Mouse (Mus musculus) limb, embryonic 13.5 days (tissue): ENCODE data around the gene Ap5s1. TPM values are rescaled to one million over a fixed set of nuclear protein-coding genes. Genes with fewer than 3 reads are reported as not detected.

Experiments
- ATAC-seq: fragments of 200-750 bp; cut with Nextera tagmentation; 2 replicates; pipeline ENCODE4 v1.8.0; 2017; ENCODE audit warnings: low read depth, moderate number of reproducible peaks, moderate TSS enrichment; ENCODE audit not compliant: low FRiP score
- H3K27ac ChIP-seq: fragments of 300-500 bp; sonication (generic); 2 replicates; pipeline ENCODE4 v1.5.1; 2015; ENCODE audit warnings: inconsistent platforms, mild to moderate bottlenecking, moderate library complexity
- H3K27me3 ChIP-seq: fragments of 300-500 bp; sonication (generic); 2 replicates; pipeline ENCODE4 v1.6.1; 2015; ENCODE audit warnings: mild to moderate bottlenecking, inconsistent platforms
- H3K36me3 ChIP-seq: fragments of 300-500 bp; sonication (generic); 2 replicates; pipeline ENCODE4 v1.6.1; 2015; ENCODE audit warnings: inconsistent platforms, mild to moderate bottlenecking, moderate library complexity
- H3K4me1 ChIP-seq: fragments of 300-500 bp; sonication (generic); 2 replicates; pipeline ENCODE4 v1.6.1; 2015; ENCODE audit warnings: inconsistent platforms
- H3K4me2 ChIP-seq: fragments of 300-500 bp; sonication (generic); replicated peaks from 2 replicates; pipeline ENCODE4 v1.6.1; 2015; ENCODE audit warnings: inconsistent platforms, mild to moderate bottlenecking, moderate library complexity
- H3K4me3 ChIP-seq: fragments of 300-500 bp; sonication (generic); 2 replicates; pipeline ENCODE4 v1.5.1; 2015; ENCODE audit warnings: moderate library complexity, mild to moderate bottlenecking, inconsistent platforms
- H3K9ac ChIP-seq: fragments of 300-500 bp; sonication (generic); 2 replicates; pipeline ENCODE4 v1.6.1; 2015; ENCODE audit warnings: mild to moderate bottlenecking, inconsistent platforms
- H3K9me3 ChIP-seq: fragments of 300-500 bp; sonication (generic); 2 replicates; pipeline ENCODE4 v1.6.1; 2016; ENCODE audit warnings: inconsistent platforms
- WGBS: fragments of 180-500 bp; shearing (Covaris S2); methylation state at CpG from one replicate; pipeline ENCODE4 v1.1.7; 2015; 5-methylcytosine and 5-hydroxymethylcytosine counted together
- polyA plus RNA-seq: library from polyadenylated mRNA; unstranded; fragments of >200 nt; fragmentation: Nextera tagmentation; extraction: Ambion mirVana; gene quantifications from 2 replicates; pipeline ENCODE4 v1.2.1, GENCODE M21; 2015

The Ap5s1 gene
- polyA plus RNA-seq, 1 experiment from 2014 or later: 28.0 TPM

GRCm38 (mm10) chr2:131175286-131175944 is 31.5 kb upstream of the Ap5s1 start:
- Histone ChIP-seq H3K4me3 (no peak overlapping the region), H3K4me1 (peaks cover 63% of the 10 kb centered on the region), H3K27ac (no peak overlapping the region), H3K36me3 (peaks cover 24% of the 10 kb centered on the region), H3K4me2 (no peak overlapping the region), H3K9me3 (no peaks in the 10 kb centered on the region), H3K27me3 (peaks cover 39% of the 10 kb centered on the region), H3K9ac (no peak overlapping the region)
- ATAC-seq: no peak
- WGBS: 80% methylated on average over 3 of the region's 3 CpGs

GRCm38 (mm10) chr2:131175945-131176309 is 31.0 kb upstream of the Ap5s1 start:
- no peak for ATAC-seq
- no peak overlapping the region for H3K27ac ChIP-seq
- peaks cover 24% of the 10 kb centered on the region for H3K36me3 ChIP-seq
- H3K4me2 ChIP-seq: no peak overlapping the region
- no peak overlapping the region for H3K4me3 ChIP-seq
- WGBS: 82% methylated on average over 1 of the region's 1 CpGs
- peaks cover 34% of the 10 kb centered on the region for H3K27me3 ChIP-seq
- no peaks in the 10 kb centered on the region for H3K9me3 ChIP-seq
- no peak overlapping the region for H3K9ac ChIP-seq
- peaks cover 60% of the 10 kb centered on the region for H3K4me1 ChIP-seq

- Histone ChIP-seq H3K27me3 (peaks cover 28% of the 10 kb centered on the region), H3K4me2 (peak overlapping the region; percentile 99; the same call in 1 of the 2 replicates), H3K36me3 (peaks cover 24% of the 10 kb centered on the region), H3K4me1 (peaks cover 54% of the 10 kb centered on the region), H3K4me3 (no peak overlapping the region), H3K9ac (peak overlapping the region; percentile 5; the same call in 1 of the 2 replicates), H3K27ac (no peak overlapping the region), H3K9me3 (no peaks in the 10 kb centered on the region)
- 71% methylated on average over 5 of the region's 5 CpGs for WGBS
- no peak for ATAC-seq
Observed at GRCm38 (mm10) chr2:131176491-131176890, 30.4 kb upstream of the Ap5s1 start.

GRCm38 (mm10) chr2:131177932-131178331 is 28.9 kb upstream of the Ap5s1 start:
- ATAC-seq: no peak
- H3K9me3 ChIP-seq: no peaks in the 10 kb centered on the region
- H3K9ac ChIP-seq: peak overlapping the region; percentile 94
- peaks cover 24% of the 10 kb centered on the region for H3K36me3 ChIP-seq
- WGBS: 92% methylated on average over 9 of the region's 9 CpGs
- no peak overlapping the region for H3K27ac ChIP-seq
- peaks cover 47% of the 10 kb centered on the region for H3K4me1 ChIP-seq
- peak overlapping the region; percentile 88 for H3K4me3 ChIP-seq
- peaks cover 14% of the 10 kb centered on the region for H3K27me3 ChIP-seq
- H3K4me2 ChIP-seq: peak overlapping the region; percentile 99

GRCm38 (mm10) chr2:131178828-131179245 is 28.0 kb upstream of the Ap5s1 start:
- no peaks in the 10 kb centered on the region for H3K9me3 ChIP-seq
- peak overlapping the region; percentile 94 for H3K9ac ChIP-seq
- H3K4me2 ChIP-seq: peak overlapping the region; percentile 99
- H3K4me1 ChIP-seq: peaks cover 47% of the 10 kb centered on the region
- H3K36me3 ChIP-seq: peaks cover 24% of the 10 kb centered on the region
- peaks cover 5% of the 10 kb centered on the region for H3K27me3 ChIP-seq
- 36% methylated on average over 26 of the region's 26 CpGs for WGBS
- no peak overlapping the region for H3K27ac ChIP-seq
- peak overlapping the region; percentile 88 for H3K4me3 ChIP-seq
- peak; percentile 2; the same call in 1 of the 2 replicates for ATAC-seq

GRCm38 (mm10) chr2:131179246-131179886 is 27.5 kb upstream of the Ap5s1 start:
- Histone ChIP-seq H3K4me3 (peak overlapping the region; percentile 88), H3K36me3 (peaks cover 24% of the 10 kb centered on the region), H3K27me3 (no peaks in the 10 kb centered on the region), H3K4me2 (peak overlapping the region; percentile 99), H3K9me3 (no peaks in the 10 kb centered on the region), H3K9ac (peak overlapping the region; percentile 94), H3K4me1 (peaks cover 44% of the 10 kb centered on the region), H3K27ac (peak overlapping the region; percentile 85)
- ATAC-seq: peak; percentile 59
- WGBS: under 1% methylated on average over 67 of the region's 67 CpGs

GRCm38 (mm10) chr2:131179990-131180587 is 26.8 kb upstream of the Ap5s1 start, which contains the start of gene Cenpb:
TSS of gene Cenpb (minus strand) at chr2:131180067.
- H3K27ac ChIP-seq: peak within 1 kb of the TSS; percentile 85
- no peaks in the 10 kb centered on the region for H3K9me3 ChIP-seq
- no peaks in the 10 kb centered on the region for H3K27me3 ChIP-seq
- H3K9ac ChIP-seq: peak within 1 kb of the TSS; percentile 94
- peak within 1 kb of the TSS; percentile 99 for H3K4me2 ChIP-seq
- peaks cover 24% of the 10 kb centered on the region for H3K36me3 ChIP-seq
- peak; percentile 85 for ATAC-seq
- H3K4me1 ChIP-seq: peaks cover 38% of the 10 kb centered on the region
- H3K4me3 ChIP-seq: peak within 1 kb of the TSS; percentile 88
- 2% methylated on average over 50 of the region's 57 CpGs for WGBS

- ATAC-seq: no peak; the same call in 1 of the 2 replicates
- H3K4me1 ChIP-seq: peaks cover 43% of the 10 kb centered on the region
- H3K27me3 ChIP-seq: no peaks in the 10 kb centered on the region
- no peaks in the 10 kb centered on the region for H3K9me3 ChIP-seq
- peaks cover 14% of the 10 kb centered on the region for H3K36me3 ChIP-seq
- WGBS: 2% methylated on average over 14 of the region's 14 CpGs
- peak overlapping the region; percentile 16; the same call in 1 of the 2 replicates for H3K27ac ChIP-seq
- peak overlapping the region; percentile 92 for H3K4me2 ChIP-seq
- peak overlapping the region; percentile 81 for H3K9ac ChIP-seq
- peak overlapping the region; percentile 71 for H3K4me3 ChIP-seq
Observed at GRCm38 (mm10) chr2:131186343-131186742, 20.5 kb upstream of the Ap5s1 start.

- H3K9ac ChIP-seq: peak within 1 kb of the TSS; percentile 81
- H3K27ac ChIP-seq: peak within 1 kb of the TSS; percentile 77
- H3K4me2 ChIP-seq: peak within 1 kb of the TSS; percentile 92
- H3K27me3 ChIP-seq: no peaks in the 10 kb centered on the region
- H3K4me3 ChIP-seq: peak within 1 kb of the TSS; percentile 71
- under 1% methylated on average over 43 of the region's 43 CpGs for WGBS
- H3K4me1 ChIP-seq: peaks cover 43% of the 10 kb centered on the region
- no peaks in the 10 kb centered on the region for H3K9me3 ChIP-seq
- peak; percentile 91 for ATAC-seq
- peaks cover 20% of the 10 kb centered on the region for H3K36me3 ChIP-seq
Observed at GRCm38 (mm10) chr2:131186771-131187601, 19.9 kb upstream of the Ap5s1 start, which contains the start of the genes Cdc25b and Spef1. TSS of gene Cdc25b (plus strand) at chr2:131186949. TSS of gene Spef1 (minus strand) at chr2:131187282.

GRCm38 (mm10) chr2:131187602-131187922 is 19.3 kb upstream of the Ap5s1 start:
- H3K4me2 ChIP-seq: peak overlapping the region; percentile 92
- H3K27me3 ChIP-seq: no peaks in the 10 kb centered on the region
- H3K9me3 ChIP-seq: no peaks in the 10 kb centered on the region
- peaks cover 24% of the 10 kb centered on the region for H3K36me3 ChIP-seq
- H3K9ac ChIP-seq: peak overlapping the region; percentile 81
- WGBS: 15% methylated on average over 3 of the region's 3 CpGs
- peak overlapping the region; percentile 71 for H3K4me3 ChIP-seq
- ATAC-seq: no peak
- peaks cover 43% of the 10 kb centered on the region for H3K4me1 ChIP-seq
- H3K27ac ChIP-seq: peak overlapping the region; percentile 77; the same call in 1 of the 2 replicates

GRCm38 (mm10) chr2:131188311-131188710 is 18.6 kb upstream of the Ap5s1 start:
- H3K27ac ChIP-seq: no peak overlapping the region
- ATAC-seq: no peak
- H3K9me3 ChIP-seq: no peaks in the 10 kb centered on the region
- peaks cover 31% of the 10 kb centered on the region for H3K36me3 ChIP-seq
- peak overlapping the region; percentile 92 for H3K4me2 ChIP-seq
- H3K4me3 ChIP-seq: no peak overlapping the region; the same call in 1 of the 2 replicates
- peaks cover 43% of the 10 kb centered on the region for H3K4me1 ChIP-seq
- no peak overlapping the region for H3K9ac ChIP-seq
- H3K27me3 ChIP-seq: no peaks in the 10 kb centered on the region
- WGBS: 95% methylated on average over 5 of the region's 5 CpGs
